Mouse (Mus musculus) layer of hippocampus, adult 8-10 months (tissue): Measurements from ENCODE around the gene Aplp2. TPM values are rescaled to one million over a fixed set of nuclear protein-coding genes. Genes with fewer than 3 reads are reported as not detected.
A peak's percentile ranks its signal among the peaks of the same experiment; 100 is the strongest.
"Not testable (repeated sequence)": the region's sequence is repeated elsewhere in the genome, so short reads cannot be mapped to it uniquely, and the experiment has no call there.

Experiments
- DNase-seq, 2 experiments: peaks; one replicate each; pipeline ENCODE4 v3.0.0; 2022; ENCODE audit warnings: low spot score in 2 of 2
- total RNA-seq, 4 experiments: library from RNA; stranded (reverse); gene quantifications; 2 replicates each; pipeline ENCODE4 v1.2.4; 2022

Aplp2 gene
- total RNA-seq, 4 experiments from 2014 or later = 453 to 504 (median 482) TPM

DNA sequence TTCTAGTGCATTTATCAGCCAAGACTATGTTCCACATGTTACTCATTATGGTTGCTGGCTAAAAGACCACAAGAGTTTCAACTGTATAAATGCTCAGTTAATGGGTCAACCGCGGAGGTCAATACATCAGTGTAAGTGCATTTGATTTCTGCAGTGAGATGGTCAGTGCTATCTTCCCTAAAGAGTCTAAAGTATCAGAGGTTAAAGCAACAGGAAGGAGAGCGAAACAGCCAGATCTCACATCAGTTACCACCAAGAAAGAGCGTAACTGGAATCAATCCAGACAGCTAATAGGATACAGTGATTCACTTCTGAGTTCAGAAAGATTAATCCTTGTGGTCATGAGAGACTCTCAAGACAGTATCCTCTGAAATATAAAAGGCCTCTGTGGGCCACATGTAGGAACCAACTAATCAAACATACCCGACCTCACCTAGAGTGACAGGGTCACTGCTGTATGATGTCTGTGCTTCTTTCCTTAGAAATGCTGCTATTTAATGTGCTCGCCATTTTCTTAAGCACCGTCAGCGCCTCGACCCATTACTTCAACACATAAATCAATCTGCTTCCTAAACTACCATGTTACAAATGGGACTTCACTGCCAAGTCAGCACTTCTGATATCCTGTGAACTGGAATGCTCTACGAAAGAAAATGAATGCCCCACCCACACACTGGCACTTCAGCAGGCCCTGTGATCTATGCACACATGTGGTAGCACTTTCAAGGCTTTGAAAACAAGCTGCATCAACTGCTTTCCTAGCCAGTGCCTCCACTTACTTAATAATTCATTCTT is 30.1 kb downstream of the Aplp2 start:
- DNase-seq = no peak

- no peak for DNase-seq
These were observed 33.9 kb downstream of the Aplp2 start for GRCm38 (mm10) chr9:31177692-31178091.

DNA sequence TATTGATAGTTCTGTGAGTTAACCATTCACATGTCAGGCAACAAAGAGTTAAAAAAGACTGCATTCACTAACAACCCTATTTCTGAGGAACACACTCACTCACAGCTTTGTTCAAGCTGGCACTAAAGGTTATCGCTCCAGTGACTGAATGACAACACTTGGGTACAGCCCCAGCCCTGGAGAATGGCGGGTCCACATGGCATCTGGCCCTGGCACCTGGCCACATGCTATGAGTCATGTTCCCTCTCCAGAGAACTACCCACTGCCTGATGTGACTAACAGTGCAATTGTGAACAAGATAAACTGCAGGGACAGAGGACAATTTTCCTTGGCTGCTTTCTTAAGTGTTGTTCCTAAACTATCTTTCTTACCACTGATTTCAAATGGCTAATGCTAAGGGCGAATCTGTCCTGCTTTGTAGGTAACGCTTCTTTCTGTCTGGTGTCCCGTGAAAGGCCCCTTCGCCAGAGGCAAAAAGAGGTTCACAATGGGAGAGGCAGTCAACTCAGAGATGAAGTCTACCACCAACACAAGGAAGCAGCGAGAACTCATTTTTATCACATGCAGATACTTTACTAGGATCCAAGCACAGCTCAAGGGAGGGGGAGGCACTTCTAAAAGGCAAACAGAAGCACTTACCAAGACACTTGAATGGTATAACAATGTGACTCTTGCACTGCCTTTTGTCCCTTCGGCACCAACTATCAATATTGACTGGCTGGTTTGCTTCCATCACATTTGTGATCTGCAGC is 35.1 kb downstream of the Aplp2 start:
- DNase-seq = peak; percentile 88 to 91

DNA sequence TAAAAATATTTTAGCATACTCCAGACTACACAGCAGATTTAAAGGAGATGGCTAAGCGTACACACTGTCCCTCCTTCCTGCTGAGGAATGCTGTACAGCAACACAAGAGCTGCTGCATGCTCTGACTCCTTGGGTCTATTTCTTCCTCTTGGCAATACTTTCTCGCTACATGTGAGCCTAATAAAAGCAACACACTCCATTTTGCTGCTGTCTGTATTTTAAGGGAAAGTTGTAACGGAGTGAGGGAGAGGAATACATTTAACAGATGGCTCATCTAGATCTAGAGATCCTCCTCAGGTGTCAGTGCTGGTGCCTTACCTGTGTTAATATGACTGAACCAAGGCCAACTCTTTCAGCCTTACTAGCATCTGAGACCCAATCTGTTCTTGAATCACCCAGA is 35.6 kb downstream of the Aplp2 start:
- no peak for DNase-seq

DNA sequence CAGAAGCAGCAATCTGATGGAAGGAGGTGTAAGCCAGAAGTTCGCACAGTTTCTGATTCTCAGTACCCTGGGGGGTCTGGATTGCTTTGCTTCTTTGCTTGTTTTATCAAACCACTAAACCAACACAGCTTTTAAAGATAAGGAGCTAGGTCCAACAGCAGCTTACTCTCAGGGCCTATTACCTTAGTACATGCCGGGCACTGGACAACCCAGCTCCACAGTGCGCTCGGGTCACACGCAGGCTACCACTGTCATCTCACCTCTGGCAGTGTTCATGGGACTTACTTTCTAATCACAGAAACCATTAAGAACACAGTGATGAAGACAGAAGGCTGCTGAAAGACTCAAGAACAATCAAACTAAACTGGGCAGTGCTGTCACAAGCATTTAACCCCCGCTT is 36.3 kb downstream of the Aplp2 start:
- DNase-seq = no peak

- no peak for DNase-seq
These were observed 43.1 kb downstream of the Aplp2 start for GRCm38 (mm10) chr9:31168356-31169093.

GRCm38 (mm10) chr9:31167305-31167704 is 44.3 kb downstream of the Aplp2 start:
- no peak for DNase-seq

DNA sequence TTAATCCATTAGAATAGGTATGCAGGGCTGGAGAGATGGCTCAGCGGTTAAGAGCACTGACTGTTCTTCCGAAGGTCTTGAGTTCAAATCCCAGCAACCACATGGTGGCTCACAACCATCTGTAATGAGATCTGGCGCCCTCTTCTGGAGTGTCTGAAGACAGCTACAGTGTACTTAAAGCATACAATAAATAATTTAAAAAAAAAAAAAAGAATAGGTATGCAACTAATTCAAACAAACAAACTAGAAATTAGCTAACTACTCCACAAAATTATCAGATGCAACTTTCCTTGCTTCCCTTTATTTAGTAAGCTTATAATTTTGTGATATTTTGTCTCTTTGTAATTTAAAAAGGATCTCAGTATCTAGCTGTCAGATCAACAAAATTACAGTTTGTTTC is 46.1 kb downstream of the Aplp2 start:
- not testable (repeated sequence) for DNase-seq

- no peak for DNase-seq
These were observed 48.3 kb downstream of the Aplp2 start for GRCm38 (mm10) chr9:31163327-31163726.

DNA sequence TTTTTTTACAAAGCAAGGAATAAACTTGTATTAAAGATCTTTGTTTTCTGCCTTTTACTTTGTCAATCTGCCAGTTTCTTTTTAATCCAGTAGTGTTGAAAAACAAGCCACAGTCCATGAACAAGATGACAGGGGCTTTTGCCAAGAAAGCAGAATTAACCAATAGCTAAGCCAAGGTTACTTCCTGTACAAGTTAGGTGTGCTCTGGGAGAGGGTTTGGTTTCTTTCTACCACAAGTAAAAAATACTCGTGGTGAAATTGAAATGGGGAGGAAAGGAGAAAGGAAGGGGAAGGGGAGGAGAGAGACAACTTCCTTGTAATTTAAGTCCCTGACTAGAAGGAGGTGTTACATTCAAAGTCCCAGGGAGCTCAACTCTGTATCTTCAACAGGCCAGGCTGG is 48.7 kb downstream of the Aplp2 start:
- no peak for DNase-seq

DNA sequence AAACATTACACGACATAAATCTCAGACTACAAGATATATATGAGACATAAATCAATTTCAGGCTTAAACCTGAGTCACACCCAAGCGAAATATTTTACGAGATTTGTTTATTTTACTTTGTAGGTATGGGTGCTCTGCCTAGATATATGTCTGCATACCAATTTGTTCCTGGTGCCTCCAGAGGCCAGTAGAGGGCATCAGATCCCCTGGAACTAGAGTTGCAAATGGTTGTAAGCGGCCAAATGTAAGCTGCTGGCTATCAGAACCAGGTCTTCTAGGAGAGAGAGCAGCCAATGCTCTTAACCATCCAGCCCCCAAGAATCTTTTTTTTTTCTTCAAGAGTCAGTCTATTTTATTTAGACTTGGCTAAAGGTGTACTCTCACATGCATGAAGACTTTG is 51.7 kb downstream of the Aplp2 start:
- no peak for DNase-seq

- DNase-seq = no peak
These were observed 55.0 kb downstream of the Aplp2 start for GRCm38 (mm10) chr9:31156594-31156993.

GRCm38 (mm10) chr9:31151050-31151449 is 60.6 kb downstream of the Aplp2 start:
- DNase-seq = no peak

DNA sequence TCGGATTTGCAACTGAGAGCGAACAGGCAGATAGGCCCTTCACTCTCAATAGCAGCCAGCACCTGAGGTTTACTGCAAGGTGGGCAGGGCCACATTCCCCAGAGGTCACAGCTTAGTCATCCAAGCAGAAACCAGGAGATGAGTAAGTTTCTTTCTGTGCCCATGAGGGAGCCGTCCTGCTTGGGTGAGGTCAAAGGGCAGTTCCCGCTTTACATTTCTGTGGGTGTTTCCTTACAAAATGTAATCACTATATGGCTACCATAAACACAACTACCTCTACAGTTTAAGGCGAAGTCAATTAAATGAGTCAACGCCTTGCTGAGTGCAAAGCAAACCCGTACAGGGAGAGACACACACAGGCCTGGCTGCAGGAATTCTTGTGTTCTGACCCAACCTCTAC is 63.5 kb downstream of the Aplp2 start:
- DNase-seq = no peak

DNA sequence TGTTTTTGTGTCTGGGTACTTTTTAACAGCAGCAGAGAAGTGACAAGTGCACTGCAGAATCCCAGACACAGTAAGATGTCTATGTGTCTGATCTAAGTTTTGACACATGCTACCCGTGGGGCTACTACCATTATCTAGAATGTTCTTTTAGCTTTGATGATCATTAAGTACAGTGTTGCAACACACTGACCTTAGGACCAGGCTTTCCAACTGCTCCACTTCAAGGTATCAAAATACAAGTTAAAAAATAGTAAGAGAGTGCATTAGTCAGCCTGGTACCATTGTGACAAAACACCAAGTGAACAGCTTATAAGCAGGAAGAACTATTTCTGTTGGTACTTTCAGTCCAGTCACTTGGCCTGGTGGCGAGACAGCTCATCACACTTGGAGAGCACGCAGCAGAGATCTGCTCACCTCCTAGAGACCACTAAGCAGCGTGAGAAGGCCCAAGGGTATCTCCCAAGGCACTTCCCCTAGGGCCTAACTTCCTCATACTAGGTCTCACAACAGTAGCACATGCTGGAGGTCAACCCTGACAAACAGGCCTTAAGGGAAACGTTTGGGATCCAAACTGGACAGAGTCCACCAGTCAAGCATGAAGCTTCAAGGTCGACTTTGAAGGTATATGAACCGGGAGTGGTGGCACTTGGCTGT is 66.2 kb downstream of the Aplp2 start:
- no peak for DNase-seq

DNA sequence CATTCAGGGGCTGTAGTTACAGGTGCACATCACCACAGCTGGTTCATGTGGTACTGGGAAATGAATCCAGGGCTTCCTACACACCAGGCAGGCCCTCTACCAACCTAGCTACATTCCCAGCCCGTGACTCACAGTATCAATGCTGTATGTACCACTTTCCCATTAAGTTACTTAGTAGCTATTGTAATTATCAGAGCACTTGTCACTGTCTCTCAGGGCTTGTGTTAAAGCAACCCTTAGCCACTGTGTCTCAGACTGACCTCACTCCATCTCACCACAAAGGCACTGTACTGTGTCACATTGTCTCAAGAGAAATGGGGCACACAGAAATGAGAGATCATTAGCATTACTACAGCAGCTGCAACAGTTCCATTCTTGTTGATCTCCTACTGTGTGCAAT is 68.7 kb downstream of the Aplp2 start:
- no peak for DNase-seq

DNA sequence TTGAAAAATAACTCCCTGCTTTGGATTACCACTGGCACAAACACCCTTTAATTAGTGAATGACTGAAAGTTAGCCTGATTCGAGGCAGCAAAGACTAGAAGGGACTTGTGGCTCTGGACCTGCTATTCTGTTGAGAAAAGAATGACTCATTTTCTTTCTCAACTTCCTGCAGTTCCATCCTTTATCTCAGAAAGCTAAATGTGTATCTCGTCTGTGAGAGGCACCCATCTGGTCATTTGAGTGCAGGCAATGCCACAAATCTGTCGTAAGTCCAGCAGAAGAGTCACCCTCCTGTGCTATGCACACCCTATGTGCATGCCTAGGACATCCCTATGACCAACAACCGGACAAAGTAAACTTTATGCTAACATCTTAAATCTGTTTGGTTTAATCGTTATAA is 78.5 kb downstream of the Aplp2 start:
- no peak for DNase-seq

DNA sequence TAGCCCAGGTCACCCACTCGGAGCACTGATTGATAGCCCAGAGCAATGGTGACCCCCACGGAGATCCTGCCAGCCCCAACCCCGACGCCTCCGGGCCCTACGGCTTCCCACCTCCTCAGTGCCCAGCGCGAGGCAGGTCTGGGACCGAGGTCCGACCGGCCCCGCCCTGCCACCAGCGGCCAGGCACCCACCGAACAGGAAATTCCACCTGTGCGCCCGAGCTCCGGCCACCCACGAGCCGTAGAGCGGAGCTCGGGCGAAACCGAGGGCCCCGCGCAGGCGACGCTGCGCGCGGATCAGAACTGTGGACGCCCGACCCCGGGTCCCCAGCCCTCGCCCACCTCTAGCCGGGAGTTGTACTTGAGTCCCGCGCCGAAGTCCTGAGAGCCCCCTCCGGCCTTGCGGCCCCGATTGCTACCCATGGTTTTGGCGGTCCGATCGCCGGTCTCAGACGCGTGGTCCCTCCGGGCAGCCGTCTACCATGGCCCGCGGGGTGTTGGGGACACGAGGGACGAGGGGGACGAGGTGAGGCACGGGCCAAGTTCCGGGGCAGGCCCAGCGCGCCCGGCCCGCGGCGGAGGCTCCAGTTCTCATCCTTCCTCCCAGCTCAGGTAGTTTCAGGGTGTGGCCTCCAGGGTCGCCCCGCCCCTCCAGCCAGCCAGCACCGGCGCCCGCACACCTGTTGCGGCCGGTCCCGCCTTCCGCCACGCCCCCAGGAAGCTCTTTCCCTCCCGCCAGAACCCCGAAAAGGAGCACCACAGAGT is 80.2 kb downstream of the Aplp2 start, which contains the start of gene St14:
Gene St14, minus strand, starts transcription at position 649 of the 764 bp plus-strand sequence.
- no peak for DNase-seq

DNA sequence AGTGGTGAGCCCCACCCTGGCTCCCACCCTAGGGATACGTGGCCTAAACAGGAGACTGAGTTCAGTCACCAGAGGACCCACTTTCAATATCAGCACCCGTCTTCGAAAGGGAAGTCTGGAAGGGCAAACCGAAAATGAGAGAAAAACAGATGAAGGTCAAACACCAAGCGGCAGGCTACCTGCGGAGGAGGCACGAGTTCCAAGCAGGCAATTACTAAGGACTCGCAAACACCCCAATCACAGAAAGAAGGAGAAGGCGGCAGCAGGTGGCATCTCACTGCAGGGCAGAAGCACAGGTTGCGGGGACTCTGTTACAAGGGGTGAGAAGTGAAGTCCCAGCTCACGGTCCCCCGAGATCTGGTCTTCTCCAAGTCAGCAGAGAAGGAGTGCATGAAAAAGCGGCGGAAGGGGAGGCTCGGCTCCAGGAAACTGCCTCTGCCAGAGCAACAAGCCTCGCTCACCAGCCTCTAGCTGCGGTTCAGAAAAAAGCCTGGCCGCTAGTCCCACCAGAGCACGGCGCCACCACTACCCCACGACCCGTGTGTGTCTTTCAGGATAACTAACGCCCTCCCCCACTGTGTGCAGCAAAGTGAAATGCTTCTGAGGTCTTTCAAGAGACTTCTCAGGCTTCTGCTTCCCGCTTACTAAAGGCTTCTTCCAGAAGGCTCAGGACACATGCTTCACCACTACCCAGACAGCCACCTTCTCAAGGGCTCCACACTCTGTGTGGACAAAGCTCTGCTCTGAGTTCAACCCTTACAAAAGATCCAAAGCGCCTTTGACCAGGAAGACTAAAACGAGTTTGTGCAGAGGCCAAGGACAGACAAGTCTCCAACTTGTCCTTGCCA is 81.0 kb downstream of the Aplp2 start:
- DNase-seq = no peak

- DNase-seq = no peak
These were observed 81.7 kb downstream of the Aplp2 start for GRCm38 (mm10) chr9:31129956-31130355.
